Mouse (Mus musculus) lung, embryonic 15.5 days (tissue): ENCODE results near the gene Frmd3. TPM values are rescaled to one million over a fixed set of nuclear protein-coding genes. Genes with fewer than 3 reads are reported as not detected.
"Not testable (repeated sequence)": the region's sequence is repeated elsewhere in the genome, so short reads cannot be mapped to it uniquely, and the experiment has no call there.

Experiments used
- ATAC-seq: fragments of 200-750 bp; cut with Nextera tagmentation; 2 replicates; pipeline ENCODE4 v1.8.0; 2017; ENCODE audit warnings: moderate number of reproducible peaks, borderline replicate concordance; ENCODE audit not compliant: low FRiP score, low TSS enrichment; ENCODE audit errors: extremely low read depth
- H3K27ac ChIP-seq: fragments of 300-500 bp; sonication (generic); 2 replicates; pipeline ENCODE4 v1.5.1; 2015; ENCODE audit warnings: moderate library complexity, mild to moderate bottlenecking, inconsistent platforms
- H3K27me3 ChIP-seq: fragments of 300-500 bp; sonication (generic); 2 replicates; pipeline ENCODE4 v1.6.1; 2015; ENCODE audit warnings: inconsistent platforms
- H3K36me3 ChIP-seq: fragments of 300-500 bp; sonication (generic); 2 replicates; pipeline ENCODE4 v1.6.1; 2015; ENCODE audit warnings: inconsistent platforms
- H3K4me1 ChIP-seq: fragments of 300-500 bp; sonication (generic); 2 replicates; pipeline ENCODE4 v1.6.1; 2015; ENCODE audit warnings: inconsistent platforms
- H3K4me2 ChIP-seq: fragments of 300-500 bp; sonication (generic); 2 replicates; pipeline ENCODE4 v1.6.1; 2015; ENCODE audit warnings: inconsistent platforms, mild to moderate bottlenecking, moderate library complexity
- H3K4me3 ChIP-seq: fragments of 300-500 bp; sonication (generic); 2 replicates; pipeline ENCODE4 v1.5.1; 2015; ENCODE audit warnings: mild to moderate bottlenecking, inconsistent platforms
- H3K9ac ChIP-seq: fragments of 300-500 bp; sonication (generic); 2 replicates; pipeline ENCODE4 v1.6.1; 2015; ENCODE audit warnings: inconsistent platforms
- H3K9me3 ChIP-seq: fragments of 300-500 bp; sonication (generic); 2 replicates; pipeline ENCODE4 v1.6.1; 2016; ENCODE audit warnings: inconsistent platforms
- WGBS: fragments of 180-500 bp; shearing (Covaris S2); methylation state at CpG from one replicate; pipeline ENCODE4 v1.1.7; 2015; 5-methylcytosine and 5-hydroxymethylcytosine counted together
- polyA plus RNA-seq: library from polyadenylated mRNA; unstranded; fragments of >200 nt; fragmentation: Nextera tagmentation; extraction: Ambion mirVana; gene quantifications from 2 replicates; pipeline ENCODE4 v1.2.1, GENCODE M21; 2015

The Frmd3 gene
- polyA plus RNA-seq, 1 experiment from 2014 or later = 0.77 TPM

- ATAC-seq, H3K27me3 ChIP-seq, H3K27ac ChIP-seq, H3K36me3 ChIP-seq, H3K9ac ChIP-seq, H3K4me3 ChIP-seq, H3K4me2 ChIP-seq, H3K9me3 ChIP-seq, H3K4me1 ChIP-seq: not testable (repeated sequence)
- 86% methylated on average over 1 of the region's 1 CpGs for WGBS
Measured at GRCm38 (mm10) chr4:74221780-74222179, 208.5 kb downstream of the Frmd3 start.

- WGBS = 21% methylated on average over 3 of the region's 3 CpGs
- no peak for ATAC-seq
- H3K9ac ChIP-seq = no peak overlapping the region
- H3K27ac ChIP-seq = no peak overlapping the region
- no peak overlapping the region for H3K4me2 ChIP-seq
- no peaks in the 10 kb centered on the region for H3K4me1 ChIP-seq
- no peaks in the 10 kb centered on the region for H3K36me3 ChIP-seq
- no peak overlapping the region for H3K4me3 ChIP-seq
- H3K27me3 ChIP-seq = no peaks in the 10 kb centered on the region
- no peaks in the 10 kb centered on the region for H3K9me3 ChIP-seq
Measured at GRCm38 (mm10) chr4:74222360-74222759, 209.1 kb downstream of the Frmd3 start.

GRCm38 (mm10) chr4:74224210-74224609 lies 211.0 kb downstream of the Frmd3 start:
- Histone ChIP-seq H3K4me2 (no peak overlapping the region), H3K27ac (no peak overlapping the region), H3K9me3 (no peaks in the 10 kb centered on the region), H3K9ac (no peak overlapping the region), H3K36me3 (no peaks in the 10 kb centered on the region), H3K4me1 (no peaks in the 10 kb centered on the region), H3K27me3 (no peaks in the 10 kb centered on the region), H3K4me3 (no peak overlapping the region)
- ATAC-seq = no peak
- WGBS = 52% methylated on average over 2 of the region's 2 CpGs

DNA sequence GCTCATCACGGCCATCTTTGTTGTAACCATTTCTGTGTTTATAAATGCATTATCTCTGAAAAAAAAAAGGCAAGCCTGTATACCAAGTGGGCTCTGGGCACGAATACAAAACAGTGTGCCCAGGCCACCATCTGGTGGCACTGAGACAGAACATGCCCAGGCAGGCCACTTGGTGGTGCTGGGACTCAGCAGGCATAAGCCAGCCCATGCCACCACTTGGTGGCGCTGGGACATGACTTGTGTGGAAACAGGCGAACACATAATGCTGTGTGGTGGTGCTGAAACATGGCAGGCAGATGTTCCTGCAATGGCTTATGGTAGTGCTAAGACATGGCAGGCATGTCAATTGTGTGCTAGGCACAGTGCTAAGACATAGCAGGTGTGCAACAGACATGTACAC lies 217.8 kb downstream of the Frmd3 start:
- Histone ChIP-seq H3K4me1 (no peaks in the 10 kb centered on the region), H3K4me3 (no peak overlapping the region), H3K9ac (no peak overlapping the region), H3K9me3 (no peaks in the 10 kb centered on the region), H3K27ac (no peak overlapping the region), H3K27me3 (no peaks in the 10 kb centered on the region), H3K36me3 (no peaks in the 10 kb centered on the region), H3K4me2 (no peak overlapping the region)
- WGBS = 78% methylated on average over 4 of the region's 4 CpGs
- no peak for ATAC-seq

DNA sequence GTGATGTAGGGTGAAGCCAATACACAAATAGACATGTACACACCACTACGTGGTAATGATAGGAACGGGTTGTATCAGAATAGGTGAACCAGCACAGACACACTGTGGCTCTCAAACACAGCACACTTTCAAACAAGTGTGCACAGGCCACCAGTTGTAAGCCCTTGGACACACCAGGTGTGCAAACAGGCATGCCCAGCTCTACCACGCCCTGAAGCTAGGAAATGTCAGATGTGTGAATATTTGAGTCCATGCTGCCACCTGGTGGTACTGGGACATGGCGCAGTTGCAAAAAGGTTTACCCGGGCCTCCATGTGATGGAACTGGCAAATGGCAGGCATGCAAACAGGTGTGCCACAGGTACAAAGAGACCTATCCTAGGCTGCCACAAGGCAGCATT lies 218.2 kb downstream of the Frmd3 start:
- 64% methylated on average over 5 of the region's 5 CpGs for WGBS
- H3K27ac ChIP-seq = no peak overlapping the region
- H3K9ac ChIP-seq = no peak overlapping the region
- no peak for ATAC-seq
- H3K4me2 ChIP-seq = no peak overlapping the region
- H3K27me3 ChIP-seq = no peaks in the 10 kb centered on the region
- H3K4me1 ChIP-seq = no peaks in the 10 kb centered on the region
- no peaks in the 10 kb centered on the region for H3K9me3 ChIP-seq
- H3K4me3 ChIP-seq = no peak overlapping the region
- no peaks in the 10 kb centered on the region for H3K36me3 ChIP-seq

DNA sequence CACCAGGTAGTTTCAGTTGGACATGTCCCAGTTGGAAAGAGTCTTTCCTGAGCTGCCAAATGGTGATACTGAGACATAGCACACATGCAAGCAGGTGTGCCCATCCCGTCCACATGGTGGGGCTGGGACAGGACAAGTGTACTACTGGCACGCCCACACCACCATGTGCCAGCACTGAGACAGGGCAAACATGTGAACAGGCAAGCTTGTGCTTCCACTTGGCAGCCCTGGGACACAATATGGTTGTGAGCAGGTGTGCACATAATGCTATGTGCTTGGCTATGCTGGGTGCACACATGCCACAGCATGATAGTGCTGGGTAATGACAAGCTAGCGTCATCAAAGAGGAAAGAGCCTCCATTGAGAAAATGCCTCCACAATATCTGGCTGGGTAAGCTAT lies 220.3 kb downstream of the Frmd3 start:
- Histone ChIP-seq H3K4me2 (no peak overlapping the region), H3K4me3 (no peak overlapping the region), H3K9ac (no peak overlapping the region), H3K27me3 (no peaks in the 10 kb centered on the region), H3K9me3 (no peaks in the 10 kb centered on the region), H3K4me1 (no peaks in the 10 kb centered on the region), H3K36me3 (no peaks in the 10 kb centered on the region), H3K27ac (no peak overlapping the region)
- ATAC-seq = no peak
- WGBS = 83% methylated on average over 3 of the region's 3 CpGs

- Histone ChIP-seq H3K4me2 (no peak within 1 kb of the TSS), H3K4me3 (no peak within 1 kb of the TSS), H3K36me3 (no peaks in the 10 kb centered on the region), H3K9ac (no peak within 1 kb of the TSS), H3K9me3 (no peaks in the 10 kb centered on the region), H3K27ac (no peak within 1 kb of the TSS), H3K4me1 (no peaks in the 10 kb centered on the region), H3K27me3 (no peaks in the 10 kb centered on the region)
- 81% methylated on average over 1 of the region's 1 CpGs for WGBS
- no peak for ATAC-seq
Measured at GRCm38 (mm10) chr4:74242176-74242575, 228.9 kb downstream of the Frmd3 start, which contains the start of gene Kdm4c. Gene Kdm4c, plus strand, starts transcription at chr4:74242497.

Other genes starting within 250 kb of the Frmd3 start
- gene Rasef, start 222.4 kb upstream of the Frmd3 start, polyA plus RNA-seq = 4.1 and 4.4 TPM in 2 replicates
- not detected in 2 replicates for gene Gm11758, start 137.2 kb upstream of the Frmd3 start, polyA plus RNA-seq
- gene Gm11757, start 122.3 kb upstream of the Frmd3 start, polyA plus RNA-seq = not detected in 2 replicates
- not detected in 2 replicates for gene Gm13871, start 107.5 kb upstream of the Frmd3 start, polyA plus RNA-seq
- gene Gm11756, start 92.7 kb upstream of the Frmd3 start, polyA plus RNA-seq = not detected in 2 replicates
- gene 2310002L09Rik, start 62.6 kb upstream of the Frmd3 start, polyA plus RNA-seq = not detected in 2 replicates
- gene Kdm4c, start 229.1 kb downstream of the Frmd3 start, polyA plus RNA-seq = 12.4 and 13.5 TPM in 2 replicates